21 mouse cellular contexts compared by ENCODE assay signal in genomic region chr11:72963789-72964294, GRCm38 (mm10). TPM values are rescaled to one million over a fixed set of nuclear protein-coding genes. Genes with fewer than 3 reads are reported as not detected.
DNase-seq lines count a peak whose midpoint lies in the region; ATAC-seq lines count a peak whose summit lies in the region.
"Had no signal": no experiment of that assay in that cellular context is flagged by ENCODE, and none has a peak within 500 bp of the region (broad histone marks: within the 10 kb centered on the region; RNA-seq: fewer than 3 reads in every experiment).

No protein-coding gene starts in this region.

- peak; percentile 31 to 32 for DNase-seq in B cell, adult 2 months
- no peak for DNase-seq in intestine, embryonic 14.5 days (ENCODE audit: low spot score)
- DNase-seq in splenic B cell, adult 2 months (ENCODE audit: low read depth, low spot score), result peak; percentile 66
- no peak for DNase-seq in frontal cortex, postnatal 10 days (ENCODE audit: low spot score in 2 of 2)
- no peak for DNase-seq in cerebellum, adult 9-11 months
- DNase-seq: adrenal gland, postnatal 25 days; cerebellum, postnatal 14 days; embryo, embryonic 11 days; gastrocnemius, postnatal 14 days; kidney, adult 8-10 months; kidney, postnatal 25 days; layer of hippocampus, adult 9-11 months; midbrain, embryonic 14.5 days had no signal

- peaks cover 84% of the 10 kb centered on the region for H3K4me1 ChIP-seq in megakaryocyte, embryonic 14.5 days
- H3K4me1 ChIP-seq in intestine, embryonic 14.5 days (replicated peaks; ENCODE audit: control insufficient read depth, insufficient read depth, low read length), result peaks cover 42% of the 10 kb centered on the region
- peaks cover 5% of the 10 kb centered on the region; the same call in 1 of the 2 replicates for H3K4me1 ChIP-seq in midbrain, embryonic 16.5 days (ENCODE audit: control insufficient read depth, insufficient read depth, low read length)

- H3K4me3 ChIP-seq in megakaryocyte, embryonic 14.5 days (replicated peaks), result peak overlapping the region; percentile 100
- no peak overlapping the region for H3K4me3 ChIP-seq in intestine, embryonic 14.5 days (ENCODE audit: low read depth, low read length)
- no peak overlapping the region for H3K4me3 ChIP-seq in midbrain, embryonic 16.5 days (ENCODE audit: low read depth, low read length)
- H3K4me3 ChIP-seq: embryonic facial prominence, embryonic 15.5 days; forebrain, embryonic 10.5 days; heart, adult 2 months; limb, embryonic 13.5 days had no signal

- ATAC-seq in megakaryocyte, adult 5-6 weeks (ENCODE audit: poor library complexity, severe bottlenecking), result no peak
- no peak for ATAC-seq in intestine, embryonic 14.5 days (replicated peaks; ENCODE audit: low FRiP score, low TSS enrichment, low read depth)
- ATAC-seq in midbrain, embryonic 16.5 days, result no peak
- ATAC-seq: hindbrain, embryonic 16.5 days had no signal

- WGBS in intestine, embryonic 14.5 days, result 45% methylated on average over 3 of the region's 3 CpGs
- WGBS in midbrain, embryonic 16.5 days, result 72% methylated on average over 3 of the region's 3 CpGs

- peak overlapping the region; percentile 66 for H3K27ac ChIP-seq in intestine, embryonic 14.5 days (ENCODE audit: low read depth)
- no peak overlapping the region for H3K27ac ChIP-seq in midbrain, embryonic 16.5 days (ENCODE audit: low read length)
- H3K27ac ChIP-seq: embryonic facial prominence, embryonic 15.5 days; forebrain, embryonic 10.5 days; heart, adult 2 months; limb, embryonic 13.5 days had no signal

- H3K36me3 ChIP-seq in megakaryocyte, embryonic 14.5 days (replicated peaks; ENCODE audit: low read length), result peaks cover 80% of the 10 kb centered on the region
- H3K36me3 ChIP-seq in intestine, embryonic 14.5 days (ENCODE audit: control insufficient read depth, insufficient read depth, low read length), result no peaks in the 10 kb centered on the region
- H3K36me3 ChIP-seq in splenic B cell, adult 2 months (ENCODE audit: control insufficient read depth, insufficient read depth, low read length, poor library complexity, severe bottlenecking), result peaks cover 6% of the 10 kb centered on the region
- H3K36me3 ChIP-seq in midbrain, embryonic 16.5 days (ENCODE audit: control insufficient read depth, insufficient read depth, low read length), result no peaks in the 10 kb centered on the region
- H3K36me3 ChIP-seq: embryonic facial prominence, embryonic 15.5 days; forebrain, embryonic 10.5 days; limb, embryonic 13.5 days had no signal

- H3K4me2 ChIP-seq in intestine, embryonic 14.5 days (ENCODE audit: low read length), result peak overlapping the region; percentile 32
- H3K4me2 ChIP-seq in midbrain, embryonic 16.5 days (ENCODE audit: low read length), result no peak overlapping the region
- H3K4me2 ChIP-seq: embryonic facial prominence, embryonic 15.5 days; limb, embryonic 13.5 days had no signal

- H3K9me3 ChIP-seq in megakaryocyte, embryonic 14.5 days, result no peaks in the 10 kb centered on the region
- no peaks in the 10 kb centered on the region for H3K9me3 ChIP-seq in intestine, embryonic 14.5 days (ENCODE audit: control insufficient read depth, low read length)
- no peaks in the 10 kb centered on the region for H3K9me3 ChIP-seq in midbrain, embryonic 16.5 days (replicated peaks; ENCODE audit: control insufficient read depth, low read length, poor library complexity, severe bottlenecking)
- H3K9me3 ChIP-seq: embryonic facial prominence, embryonic 15.5 days; forebrain, embryonic 10.5 days; limb, embryonic 13.5 days had no signal

- H3K9ac ChIP-seq in intestine, embryonic 14.5 days (ENCODE audit: low read length), result no peak overlapping the region
- no peak overlapping the region for H3K9ac ChIP-seq in midbrain, embryonic 16.5 days (ENCODE audit: low read depth, low read length)
- H3K9ac ChIP-seq: embryonic facial prominence, embryonic 15.5 days; limb, embryonic 13.5 days had no signal

- H3K27me3 ChIP-seq in megakaryocyte, embryonic 14.5 days (replicated peaks), result no peaks in the 10 kb centered on the region
- H3K27me3 ChIP-seq in intestine, embryonic 14.5 days (replicated peaks; ENCODE audit: control insufficient read depth, insufficient read depth, low read length), result peaks cover 12% of the 10 kb centered on the region
- H3K27me3 ChIP-seq in splenic B cell, adult 2 months (ENCODE audit: control insufficient read depth, insufficient read depth, low read length, poor library complexity, severe bottlenecking), result no peaks in the 10 kb centered on the region
- peaks cover 36% of the 10 kb centered on the region for H3K27me3 ChIP-seq in midbrain, embryonic 16.5 days (ENCODE audit: control insufficient read depth, insufficient read depth, low read depth, low read length)

RNA-seq across cellular contexts. Expression of gene Atp2a3, which starts 2.9 kb away (rescaled TPM):
- 354 and 444 TPM in 2 replicates for polyA plus RNA-seq in megakaryocyte, embryonic 14.5 days (2012; ENCODE audit: insufficient read depth, low replicate concordance)
- total RNA-seq in megakaryocyte, adult 5-6 weeks (2015), result 83.5 and 92.8 TPM in 2 replicates
- 79.8 and 123 TPM in 2 replicates for total RNA-seq in megakaryocyte, adult 5-6 weeks (2017)
- 17.4 and 21.4 TPM in 2 replicates for polyA plus RNA-seq in intestine, embryonic 14.5 days (2014; fragmentation: Nextera tagmentation; extraction: Ambion mirVana)
- polyA plus RNA-seq in midbrain, embryonic 16.5 days (2015; fragmentation: Nextera tagmentation; extraction: Ambion mirVana), result 1.2 and 1.7 TPM in 2 replicates

RNA-seq across cellular contexts. Expression of gene P2rx1, which starts 35.1 kb away (rescaled TPM):
- polyA plus RNA-seq in megakaryocyte, embryonic 14.5 days (2012; ENCODE audit: insufficient read depth, low replicate concordance), result 400 TPM in 2 replicates
- total RNA-seq in megakaryocyte, adult 5-6 weeks (2015), result 15.8 and 16.4 TPM in 2 replicates
- 9.8 and 10.4 TPM in 2 replicates for total RNA-seq in megakaryocyte, adult 5-6 weeks (2017)
- polyA plus RNA-seq in intestine, embryonic 14.5 days (2014; fragmentation: Nextera tagmentation; extraction: Ambion mirVana), result 1.7 and 10.1 TPM in 2 replicates
- 0.30 and 0.48 TPM in 2 replicates for polyA plus RNA-seq in midbrain, embryonic 16.5 days (2015; fragmentation: Nextera tagmentation; extraction: Ambion mirVana)

RNA-seq across cellular contexts. Expression of gene Camkk1, which starts 55.0 kb away (rescaled TPM):
- polyA plus RNA-seq in megakaryocyte, embryonic 14.5 days (2012; ENCODE audit: insufficient read depth, low replicate concordance), result 6.5 and 19.1 TPM in 2 replicates
- 0.23 and 0.51 TPM in 2 replicates for total RNA-seq in megakaryocyte, adult 5-6 weeks (2015)
- 0.94 and 1.2 TPM in 2 replicates for total RNA-seq in megakaryocyte, adult 5-6 weeks (2017)
- polyA plus RNA-seq in intestine, embryonic 14.5 days (2014; fragmentation: Nextera tagmentation; extraction: Ambion mirVana), result 4.4 and 4.5 TPM in 2 replicates
- polyA plus RNA-seq in midbrain, embryonic 16.5 days (2015; fragmentation: Nextera tagmentation; extraction: Ambion mirVana), result 31.9 and 33.6 TPM in 2 replicates

Comparison
In these comparisons a context has a peak if more than half of its experiments do, and no peak if none do; other contexts are left out.
1. DNase-seq: peak in B cell, adult 2 months (2 of 2) and splenic B cell, adult 2 months (single experiment); none in intestine, embryonic 14.5 days (single experiment), frontal cortex, postnatal 10 days (0 of 2) and cerebellum, adult 9-11 months (single experiment).
2. RNA of gene Atp2a3, which starts 2.9 kb away (polyA plus RNA-seq): 354 to 444 TPM in megakaryocyte, embryonic 14.5 days; 17.4 to 21.4 TPM in intestine, embryonic 14.5 days and 1.2 to 1.7 TPM in midbrain, embryonic 16.5 days; every median in the first group is over 10 times any median in the second.
3. RNA of gene P2rx1, which starts 35.1 kb away (polyA plus RNA-seq): 400 TPM in megakaryocyte, embryonic 14.5 days; 1.7 to 10.1 TPM in intestine, embryonic 14.5 days and 0.30 to 0.48 TPM in midbrain, embryonic 16.5 days; every median in the first group is over 10 times any median in the second.